Comparison of ENCODE assay signal across 16 mouse cellular contexts in the genomic region with DNA sequence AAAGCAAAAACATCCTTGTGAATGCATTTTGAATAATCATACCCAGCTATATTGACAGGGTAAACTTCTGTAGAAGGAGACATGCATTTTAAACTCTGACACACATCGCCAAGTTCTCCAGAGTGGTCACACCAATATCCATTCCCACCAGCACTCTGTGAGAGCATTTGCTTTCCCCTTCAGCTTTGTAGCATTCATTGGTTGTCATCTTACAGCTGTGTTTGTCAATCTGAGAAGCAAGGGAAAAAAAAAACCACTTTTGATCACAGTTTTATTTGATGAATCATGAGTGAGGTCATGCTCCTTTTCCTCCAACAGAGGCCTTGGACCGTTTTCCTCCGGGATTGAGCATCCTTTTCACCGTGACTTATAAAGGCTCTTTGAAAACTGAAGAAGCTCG.
"Had no signal": no experiment of that assay in that cellular context is flagged by ENCODE, and none has a peak within 500 bp of the region (broad histone marks: within the 10 kb centered on the region; RNA-seq: fewer than 3 reads in every experiment).

No protein-coding gene starts in this region.

- H3K4me2 ChIP-seq: neural tube, embryonic 12.5 days; neural tube, embryonic 13.5 days; stomach, embryonic 15.5 days had no signal

- H3K9ac ChIP-seq: neural tube, embryonic 12.5 days; neural tube, embryonic 13.5 days; stomach, embryonic 15.5 days had no signal

- H3K9me3 ChIP-seq: neural tube, embryonic 12.5 days; neural tube, embryonic 13.5 days; stomach, embryonic 15.5 days had no signal

- H3K4me1 ChIP-seq: stomach, embryonic 15.5 days had no signal

- H3K27me3 ChIP-seq: stomach, embryonic 15.5 days had no signal

- H3K36me3 ChIP-seq: neural tube, embryonic 12.5 days; neural tube, embryonic 13.5 days; stomach, embryonic 15.5 days had no signal

- H3K27ac ChIP-seq: neural tube, embryonic 12.5 days; neural tube, embryonic 13.5 days; stomach, embryonic 15.5 days; stomach, postnatal 0 days had no signal

- DNase-seq: retina, postnatal 1 day; right cerebral cortex, adult 18-20 months; right cerebral cortex, postnatal 14 days; right cerebral cortex, postnatal 25 days; right cerebral cortex, postnatal 4 days; spleen, adult 18-20 months; thymus, adult 18-20 months; thymus, adult 2 months; thymus, postnatal 14 days; thymus, postnatal 25 days; thymus, postnatal 36 days; thymus, postnatal 4 days had no signal

- H3K4me3 ChIP-seq: neural tube, embryonic 12.5 days; neural tube, embryonic 13.5 days; stomach, embryonic 15.5 days had no signal
